Mouse (Mus musculus): ENCODE data around the gene Ankrd52.
"Not testable (repeated sequence)": the region's sequence is repeated elsewhere in the genome, so short reads cannot be mapped to it uniquely, and the experiment has no call there.

Gene Ankrd52

GRCm38 (mm10) chr10:128376455-128377211, at the start of gene Ankrd52:
TSS of gene Ankrd52 (plus strand) at chr10:128377115.
- peak; percentile 89 to 94 for DNase-seq

GRCm38 (mm10) chr10:128327610-128328009, 49.3 kb upstream of the Ankrd52 start:
- DNase-seq: no peak

DNA sequence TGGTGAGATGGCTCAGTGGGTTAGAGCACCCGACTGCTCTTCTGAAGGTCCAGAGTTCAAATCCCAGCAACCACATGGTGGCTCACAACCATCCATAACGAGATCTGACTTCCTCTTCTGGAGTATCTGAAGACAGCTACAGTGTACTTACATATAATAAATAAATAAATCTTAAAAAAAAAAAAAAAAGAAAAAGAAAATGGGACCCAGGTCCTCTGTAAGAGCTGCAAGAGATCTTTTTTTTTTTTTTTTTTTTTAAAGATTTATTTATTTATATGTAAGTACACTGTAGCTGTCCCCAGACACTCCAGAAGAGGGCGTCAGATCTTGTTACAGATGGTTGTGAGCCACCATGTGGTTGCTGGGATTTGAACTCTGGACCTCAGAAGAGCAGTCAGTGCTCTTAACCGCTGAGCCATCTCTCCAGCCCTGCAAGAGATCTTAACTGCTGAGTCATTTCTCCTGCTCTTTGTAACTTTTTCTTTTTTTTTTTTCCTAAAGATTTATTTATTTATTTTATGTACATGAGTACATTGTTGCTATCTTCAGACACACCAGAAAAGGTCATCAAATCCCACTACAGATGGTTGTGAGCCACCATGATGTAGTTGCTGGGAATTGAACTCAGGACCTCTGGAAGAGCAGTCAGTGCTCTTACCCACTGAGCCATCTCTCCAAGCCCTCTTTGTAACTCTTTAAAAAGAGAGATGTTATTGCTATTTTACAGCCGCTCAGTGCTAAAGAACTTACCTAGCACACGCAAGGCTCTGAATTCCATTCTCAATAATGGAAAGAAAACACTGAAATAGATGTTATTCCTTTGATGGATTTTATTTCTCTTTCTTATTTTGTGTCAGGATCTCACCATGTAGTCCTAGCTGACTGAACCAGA, 44.3 kb upstream of the Ankrd52 start:
- not testable (repeated sequence) for DNase-seq

GRCm38 (mm10) chr10:128335582-128335981, 41.3 kb upstream of the Ankrd52 start:
- peak; percentile 87 to 88 for DNase-seq

- DNase-seq: no peak
Measured at GRCm38 (mm10) chr10:128336195-128336594, 40.7 kb upstream of the Ankrd52 start.

GRCm38 (mm10) chr10:128336597-128336996, 40.3 kb upstream of the Ankrd52 start:
- DNase-seq: no peak

- peak; percentile 98 to 99 for DNase-seq
Measured at GRCm38 (mm10) chr10:128337306-128338181, 39.4 kb upstream of the Ankrd52 start, which contains the start of gene Cs. TSS of gene Cs (plus strand) at chr10:128337734.

GRCm38 (mm10) chr10:128338415-128338814, 38.5 kb upstream of the Ankrd52 start:
- DNase-seq: no peak

DNA sequence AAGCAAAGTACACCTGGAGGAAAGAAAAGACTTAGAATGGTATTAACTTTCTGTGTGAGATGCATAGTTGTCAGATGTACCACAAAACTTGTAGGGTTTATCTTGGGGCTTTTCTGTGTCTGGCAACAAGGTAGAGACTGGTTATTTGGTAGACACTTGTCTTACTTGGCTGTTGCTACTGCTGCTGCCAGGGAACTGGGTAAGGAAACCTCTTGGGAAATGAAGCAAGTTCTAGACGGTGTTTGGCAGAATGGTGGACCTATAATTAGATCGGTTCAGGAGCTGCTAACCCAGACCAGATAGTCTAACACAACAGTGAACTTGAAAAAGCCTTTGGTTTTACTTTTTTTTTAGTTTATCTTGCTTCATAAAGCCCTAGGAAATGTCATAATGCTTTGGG, 38.0 kb upstream of the Ankrd52 start:
- no peak for DNase-seq

- DNase-seq: no peak
Measured at GRCm38 (mm10) chr10:128340257-128340656, 36.7 kb upstream of the Ankrd52 start.

DNA sequence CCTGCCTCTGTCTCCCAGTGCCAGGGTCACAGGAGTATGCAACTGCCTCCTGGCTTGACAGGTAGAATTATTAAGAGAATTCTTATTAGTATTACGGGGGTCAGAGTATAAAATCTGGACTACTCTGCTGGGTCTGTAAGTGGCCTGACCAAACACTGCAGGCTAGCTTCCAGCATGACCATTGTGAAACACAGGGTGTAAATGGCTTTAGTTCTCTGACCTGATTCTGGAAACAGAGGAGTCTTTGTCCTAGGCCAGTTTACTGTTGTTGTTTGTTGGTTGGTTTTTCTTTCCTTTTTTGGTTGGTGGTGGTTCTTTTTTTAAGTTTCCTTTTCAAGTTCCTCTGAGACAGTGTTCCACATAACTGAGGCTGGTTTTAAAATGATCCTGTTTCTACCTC, 33.5 kb upstream of the Ankrd52 start:
- no peak for DNase-seq

DNA sequence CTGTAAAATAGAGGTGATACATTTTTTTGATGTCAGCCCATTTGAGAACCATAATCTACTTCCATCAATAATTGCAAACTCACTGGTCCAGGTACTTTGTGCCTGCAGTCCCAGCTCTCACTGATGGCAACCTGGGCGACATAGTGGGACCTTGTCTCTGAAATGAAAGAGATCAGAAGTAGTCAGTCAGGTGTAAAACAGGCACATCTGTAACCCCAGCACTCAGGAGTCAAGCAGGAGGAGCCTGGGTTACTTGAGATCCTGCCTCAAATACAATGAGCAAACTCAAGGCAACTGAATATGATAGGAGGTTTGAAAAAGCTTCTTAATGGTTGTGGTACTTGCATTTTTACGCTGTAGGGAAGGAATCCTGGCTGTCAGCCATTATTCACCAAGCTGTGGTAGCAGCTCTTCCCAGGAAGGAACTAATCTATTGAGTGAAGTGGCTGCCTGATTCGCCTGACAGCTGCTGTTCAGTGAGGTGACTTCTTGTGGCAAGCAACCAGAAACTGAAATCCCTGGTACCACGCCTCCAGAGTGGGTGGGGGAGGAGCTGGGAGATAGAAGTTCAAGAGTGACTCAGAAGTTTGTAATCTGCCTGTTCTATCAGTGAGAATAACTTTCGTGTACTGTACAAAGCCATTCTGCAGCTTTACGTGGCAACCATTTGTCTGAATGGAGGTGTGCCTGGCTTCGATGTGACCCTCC, 32.2 kb upstream of the Ankrd52 start:
- DNase-seq: peak; percentile 71 to 78

DNA sequence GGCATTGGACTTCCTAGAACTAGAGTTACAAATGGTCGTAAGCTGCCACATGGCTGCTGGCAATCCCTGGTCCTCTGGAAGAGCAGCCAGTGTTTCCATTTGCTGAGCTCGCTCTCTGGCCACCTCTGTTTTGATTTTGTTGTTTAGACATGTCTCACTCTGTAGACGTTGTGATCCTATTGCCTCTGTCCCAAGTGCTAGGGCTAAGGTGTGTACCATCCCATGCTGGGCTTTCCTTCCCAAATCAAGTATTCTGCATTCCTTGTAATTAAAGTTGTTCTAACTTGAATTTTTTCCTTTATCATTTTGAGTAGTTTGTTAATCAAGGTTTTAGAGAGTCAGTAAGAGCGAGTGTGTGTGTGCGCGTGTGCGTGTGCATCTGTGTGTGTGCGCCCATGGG, 29.4 kb upstream of the Ankrd52 start:
- DNase-seq: no peak

- peak; percentile 61 to 74 for DNase-seq
Measured at GRCm38 (mm10) chr10:128358796-128359195, 18.1 kb upstream of the Ankrd52 start.

- no peak for DNase-seq
Measured at GRCm38 (mm10) chr10:128359226-128359625, 17.7 kb upstream of the Ankrd52 start.

DNA sequence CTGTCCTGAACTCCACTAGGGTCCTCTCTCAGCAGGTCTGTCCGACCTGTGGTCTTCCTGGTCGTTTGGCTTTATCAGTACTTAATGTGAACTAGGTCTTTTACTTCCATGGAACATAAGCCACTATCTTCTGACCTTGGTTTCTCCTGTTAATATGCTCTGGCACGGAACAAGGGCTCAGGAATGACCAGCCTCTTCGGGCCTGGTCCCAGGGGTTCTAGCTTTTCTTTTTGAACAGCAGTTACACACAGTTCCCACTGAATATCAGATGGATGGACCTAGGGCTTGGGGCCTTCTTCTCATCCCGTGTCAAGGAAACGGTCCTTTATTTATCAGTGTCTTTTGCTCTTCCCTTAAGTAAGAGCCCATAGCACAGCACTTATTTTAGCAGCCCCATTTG, 15.1 kb upstream of the Ankrd52 start:
- no peak for DNase-seq

GRCm38 (mm10) chr10:128362568-128362967, 14.3 kb upstream of the Ankrd52 start:
- DNase-seq: peak; percentile 20 to 44

GRCm38 (mm10) chr10:128367899-128368401, 9.0 kb upstream of the Ankrd52 start:
- no peak for DNase-seq

DNA sequence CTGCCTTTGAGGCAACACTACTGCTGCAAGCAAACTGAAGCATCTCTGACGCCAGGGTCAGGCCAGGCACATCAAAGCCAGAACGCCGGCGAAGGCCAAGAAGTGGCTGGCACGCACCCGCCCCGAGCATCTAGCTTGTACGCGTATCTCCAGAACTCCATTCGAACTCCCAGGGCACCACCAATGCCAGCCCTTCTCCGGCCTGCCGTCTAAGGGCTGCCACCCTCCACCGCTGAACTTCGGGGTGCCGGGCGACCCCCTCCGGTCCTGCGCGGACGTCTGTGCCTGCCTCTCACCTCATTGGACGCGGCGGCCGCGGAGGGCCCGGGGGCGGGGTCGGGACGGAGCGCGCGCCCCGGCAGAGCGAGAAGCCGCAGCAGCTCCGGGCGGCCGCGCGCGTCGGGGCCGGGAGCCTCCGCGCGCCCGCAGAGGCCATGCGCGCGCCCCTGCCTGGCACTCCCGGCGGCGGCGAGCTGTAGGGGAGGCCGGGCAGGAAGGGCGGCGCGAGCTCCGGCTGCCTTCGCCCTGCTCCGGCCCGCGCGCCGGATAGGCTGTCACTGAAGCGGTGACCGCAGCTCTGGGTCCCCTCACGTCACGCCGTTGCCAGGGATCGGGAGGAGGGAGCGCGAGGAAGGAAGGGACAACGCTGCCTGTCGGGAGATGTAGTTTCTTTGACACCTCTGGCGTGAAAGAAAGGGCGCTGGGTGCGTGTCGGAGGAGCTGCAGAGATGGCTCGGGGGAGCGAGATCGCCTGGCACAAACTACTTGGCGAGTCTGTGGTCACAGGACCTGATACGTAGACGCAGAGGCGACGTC, 8.3 kb upstream of the Ankrd52 start, which contains the start of gene Coq10a:
TSS of gene Coq10a (minus strand) at position 596 of the 816 bp plus-strand sequence.
- peak; percentile 91 to 94 for DNase-seq

- no peak for DNase-seq
Measured at GRCm38 (mm10) chr10:128369218-128369543, 7.7 kb upstream of the Ankrd52 start.

DNA sequence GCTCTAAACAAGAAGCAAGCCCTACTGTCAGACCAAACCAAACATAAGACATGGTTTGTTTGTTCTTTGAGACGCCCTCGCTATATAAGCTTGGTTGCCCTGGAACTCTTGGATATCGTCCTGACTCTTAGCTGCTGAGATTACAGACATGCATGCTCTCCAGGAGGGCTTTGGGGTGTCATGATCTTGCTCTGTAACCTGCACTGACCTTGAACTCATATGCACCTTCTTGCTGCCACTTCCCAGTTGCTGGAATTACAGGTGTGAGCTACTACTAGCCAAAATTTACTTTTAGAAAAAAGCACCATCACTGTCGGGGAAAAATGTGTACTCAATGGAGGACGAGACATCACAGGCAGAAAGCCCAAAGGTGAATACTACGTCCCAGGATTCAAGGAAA, 7.3 kb upstream of the Ankrd52 start:
- no peak for DNase-seq
